Comparison of ENCODE assay signal across 18 mouse cellular contexts in genomic region chr16:25970193-25970592, GRCm38 (mm10).
"Had no signal": no experiment of that assay in that cellular context is flagged by ENCODE, and none has a peak within 500 bp of the region (broad histone marks: within the 10 kb centered on the region; RNA-seq: fewer than 3 reads in every experiment).

No protein-coding gene starts in this region.

- DNase-seq: liver, postnatal 0 days; lung, adult 2 months; lung, postnatal 14 days; lung, postnatal 36 days; right cerebral cortex, postnatal 25 days; right cerebral cortex, postnatal 4 days; spleen, adult 18-20 months; thymus, adult 18-20 months; thymus, postnatal 25 days; thymus, postnatal 4 days had no signal

- ATAC-seq: liver, postnatal 0 days; lung, postnatal 0 days; midbrain, embryonic 13.5 days; midbrain, embryonic 15.5 days had no signal

- H3K9me3 ChIP-seq: lung, embryonic 15.5 days; megakaryocyte, embryonic 14.5 days; midbrain, embryonic 13.5 days; midbrain, embryonic 15.5 days; neural tube, embryonic 12.5 days had no signal

- H3K27me3 ChIP-seq: lung, embryonic 15.5 days; megakaryocyte, embryonic 14.5 days; midbrain, embryonic 13.5 days; midbrain, embryonic 15.5 days; neural tube, embryonic 12.5 days had no signal

- H3K4me1 ChIP-seq: lung, embryonic 15.5 days; megakaryocyte, embryonic 14.5 days; midbrain, embryonic 13.5 days; midbrain, embryonic 15.5 days; neural tube, embryonic 12.5 days had no signal

- H3K9ac ChIP-seq: liver, postnatal 0 days; lung, embryonic 15.5 days; midbrain, embryonic 13.5 days; midbrain, embryonic 15.5 days; neural tube, embryonic 12.5 days had no signal

- H3K36me3 ChIP-seq: lung, embryonic 15.5 days; midbrain, embryonic 13.5 days; midbrain, embryonic 15.5 days; neural tube, embryonic 12.5 days had no signal

- H3K27ac ChIP-seq: lung, embryonic 15.5 days; macrophage; midbrain, embryonic 13.5 days; midbrain, embryonic 15.5 days; neural tube, embryonic 12.5 days had no signal

- H3K4me3 ChIP-seq: lung, embryonic 15.5 days; megakaryocyte, embryonic 14.5 days; midbrain, embryonic 13.5 days; midbrain, embryonic 15.5 days; neural tube, embryonic 12.5 days had no signal

- H3K4me2 ChIP-seq: lung, embryonic 15.5 days; midbrain, embryonic 11.5 days; midbrain, embryonic 13.5 days; midbrain, embryonic 15.5 days; neural tube, embryonic 12.5 days had no signal
